Mouse (Mus musculus) stomach, embryonic 14.5 days (tissue): ENCODE measurements at regions not wholly inside any gene's neighbourhood (a gene's known extent, or its start where the extent isn't known, plus 50 kb on each side); places are given as distances from the start of the nearest gene placed in this dataset.

Experiments
- ATAC-seq: fragments of 200-750 bp; cut with Nextera tagmentation; 2 replicates; pipeline ENCODE4 v1.8.0; 2017; ENCODE audit warnings: low read depth, moderate TSS enrichment; ENCODE audit not compliant: insufficient number of reproducible peaks, insufficient read depth, low FRiP score
- H3K27ac ChIP-seq: fragments of 300-500 bp; sonication (generic); 2 replicates; pipeline ENCODE4 v1.5.1; 2014; ENCODE audit warnings: mild to moderate bottlenecking, low read length, moderate library complexity, mixed read lengths
- H3K27me3 ChIP-seq: fragments of 300-500 bp; sonication (generic); 2 replicates; pipeline ENCODE4 v1.6.1; 2014; ENCODE audit warnings: low read length, control low read depth, mixed read lengths; ENCODE audit not compliant: control insufficient read depth, insufficient read depth
- H3K36me3 ChIP-seq: fragments of 300-500 bp; sonication (generic); 2 replicates; pipeline ENCODE4 v1.6.1; 2014; ENCODE audit warnings: mild to moderate bottlenecking, control low read depth, low read length, moderate library complexity, mixed read lengths; ENCODE audit not compliant: control insufficient read depth, insufficient read depth
- H3K4me1 ChIP-seq: fragments of 300-500 bp; sonication (generic); 2 replicates; pipeline ENCODE4 v1.6.1; 2014; ENCODE audit warnings: low read length, control low read depth, mixed read lengths; ENCODE audit not compliant: control insufficient read depth, insufficient read depth
- H3K4me2 ChIP-seq: fragments of 300-500 bp; sonication (generic); replicated peaks from 2 replicates; pipeline ENCODE4 v1.6.1; 2014; ENCODE audit warnings: low read depth, low read length, control low read depth
- H3K4me3 ChIP-seq: fragments of 300-500 bp; sonication (generic); 2 replicates; pipeline ENCODE4 v1.5.1; 2014; ENCODE audit warnings: low read depth, low read length, control low read depth
- H3K9ac ChIP-seq: fragments of 300-500 bp; sonication (generic); replicated peaks from 2 replicates; pipeline ENCODE4 v1.6.1; 2014; ENCODE audit warnings: low read depth, mild to moderate bottlenecking, control low read depth, low read length, moderate library complexity, mixed read lengths
- H3K9me3 ChIP-seq: fragments of 300-500 bp; sonication (generic); 2 replicates; pipeline ENCODE4 v1.6.1; 2016; ENCODE audit warnings: low read depth, low read length, control low read depth; ENCODE audit not compliant: control insufficient read depth
- WGBS: fragments of 180-500 bp; shearing (Covaris S2); extraction: QIAGEN DNeasy Blood & Tissue Kit; methylation state at CpG from one replicate; pipeline ENCODE4 v1.1.7; 2014; 5-methylcytosine and 5-hydroxymethylcytosine counted together

- Histone ChIP-seq H3K27me3 (no peaks in the 10 kb centered on the region), H3K4me2 (no peak overlapping the region), H3K4me3 (no peak overlapping the region), H3K36me3 (no peaks in the 10 kb centered on the region), H3K9ac (no peak overlapping the region), H3K9me3 (no peaks in the 10 kb centered on the region), H3K4me1 (no peaks in the 10 kb centered on the region), H3K27ac (no peak overlapping the region)
- 3% methylated on average over 8 of the region's 8 CpGs for WGBS
- no peak for ATAC-seq
Measured at GRCm38 (mm10) chr4:142989175-142989574, 223.6 kb downstream of the Prdm2 start.

- WGBS = 50% methylated on average over 6 of the region's 6 CpGs
- Histone ChIP-seq H3K27ac (no peak overlapping the region), H3K9ac (no peak overlapping the region), H3K4me3 (no peak overlapping the region), H3K4me2 (no peak overlapping the region), H3K9me3 (no peaks in the 10 kb centered on the region), H3K36me3 (no peaks in the 10 kb centered on the region), H3K27me3 (no peaks in the 10 kb centered on the region), H3K4me1 (no peaks in the 10 kb centered on the region)
- no peak for ATAC-seq
Measured at GRCm38 (mm10) chr4:142983295-142983624, 229.5 kb downstream of the Prdm2 start.

- H3K9me3 ChIP-seq = no peaks in the 10 kb centered on the region
- 54% methylated on average over 8 of the region's 8 CpGs for WGBS
Measured at GRCm38 (mm10) chr4:142982585-142983294, 230.1 kb downstream of the Prdm2 start.

GRCm38 (mm10) chr4:142975620-142976019, 237.2 kb downstream of the Prdm2 start:
- Histone ChIP-seq H3K9ac (no peak overlapping the region), H3K4me3 (no peak overlapping the region), H3K4me2 (no peak overlapping the region), H3K9me3 (no peaks in the 10 kb centered on the region), H3K4me1 (no peaks in the 10 kb centered on the region), H3K27ac (no peak overlapping the region), H3K36me3 (no peaks in the 10 kb centered on the region), H3K27me3 (no peaks in the 10 kb centered on the region)
- whole genome bisulfite sequencing = 85% methylated on average over 11 of the region's 11 CpGs
- no peak for ATAC-seq

More at GRCm38 (mm10) chr4:142982585-142983294, 230.1 kb downstream of the Prdm2 start:
- no peak overlapping the region for H3K27ac ChIP-seq
- no peaks in the 10 kb centered on the region for H3K27me3 ChIP-seq
- no peak for ATAC-seq
- H3K4me2 ChIP-seq = no peak overlapping the region
- H3K4me3 ChIP-seq = no peak overlapping the region
- H3K36me3 ChIP-seq = no peaks in the 10 kb centered on the region
- H3K9ac ChIP-seq = no peak overlapping the region
- no peaks in the 10 kb centered on the region for H3K4me1 ChIP-seq

GRCm38 (mm10) chr4:142970040-142970439, 242.8 kb downstream of the Prdm2 start:
- H3K4me3 ChIP-seq = no peak overlapping the region
- no peaks in the 10 kb centered on the region for H3K27me3 ChIP-seq
- no peak for ATAC-seq
- WGBS = 62% methylated on average over 4 of the region's 4 CpGs
- no peak overlapping the region for H3K9ac ChIP-seq
- H3K9me3 ChIP-seq = no peaks in the 10 kb centered on the region
- no peaks in the 10 kb centered on the region for H3K36me3 ChIP-seq
- no peak overlapping the region for H3K27ac ChIP-seq
- no peaks in the 10 kb centered on the region for H3K4me1 ChIP-seq
- no peak overlapping the region for H3K4me2 ChIP-seq

GRCm38 (mm10) chr4:142967604-142968003, 245.2 kb downstream of the Prdm2 start:
- Histone ChIP-seq H3K9me3 (no peaks in the 10 kb centered on the region), H3K4me3 (no peak overlapping the region), H3K27ac (no peak overlapping the region), H3K36me3 (no peaks in the 10 kb centered on the region), H3K27me3 (no peaks in the 10 kb centered on the region), H3K4me2 (no peak overlapping the region), H3K9ac (no peak overlapping the region), H3K4me1 (no peaks in the 10 kb centered on the region)
- ATAC-seq = no peak
- WGBS = 91% methylated on average over 2 of the region's 2 CpGs

- Histone ChIP-seq H3K4me3 (no peak overlapping the region), H3K27me3 (no peaks in the 10 kb centered on the region), H3K9me3 (no peaks in the 10 kb centered on the region), H3K4me1 (no peaks in the 10 kb centered on the region), H3K27ac (no peak overlapping the region), H3K36me3 (no peaks in the 10 kb centered on the region), H3K4me2 (no peak overlapping the region), H3K9ac (no peak overlapping the region)
- ATAC-seq = no peak
- WGBS = 69% methylated on average over 8 of the region's 8 CpGs
Measured at GRCm38 (mm10) chr4:142956832-142957429, 255.9 kb downstream of the Prdm2 start.

- no peak for ATAC-seq
- Histone ChIP-seq H3K4me2 (no peak overlapping the region), H3K36me3 (no peaks in the 10 kb centered on the region), H3K27me3 (no peaks in the 10 kb centered on the region), H3K4me1 (no peaks in the 10 kb centered on the region), H3K4me3 (no peak overlapping the region), H3K9me3 (no peaks in the 10 kb centered on the region), H3K9ac (no peak overlapping the region), H3K27ac (no peak overlapping the region)
- WGBS = 82% methylated on average over 5 of the region's 5 CpGs
Measured at GRCm38 (mm10) chr4:142956376-142956775, 256.4 kb downstream of the Prdm2 start.

- no peak for ATAC-seq
- no peak overlapping the region for H3K4me2 ChIP-seq
- H3K27ac ChIP-seq = no peak overlapping the region
- H3K4me3 ChIP-seq = no peak overlapping the region
- no peaks in the 10 kb centered on the region for H3K27me3 ChIP-seq
- no peaks in the 10 kb centered on the region for H3K9me3 ChIP-seq
- H3K9ac ChIP-seq = no peak overlapping the region
- no peaks in the 10 kb centered on the region for H3K36me3 ChIP-seq
- 55% methylated on average over 9 of the region's 9 CpGs for WGBS
- H3K4me1 ChIP-seq = no peaks in the 10 kb centered on the region
Measured at GRCm38 (mm10) chr4:142953724-142954123, 259.1 kb downstream of the Prdm2 start.
